Comparison of ENCODE assay signal across 31 mouse cellular contexts in the genomic region with DNA sequence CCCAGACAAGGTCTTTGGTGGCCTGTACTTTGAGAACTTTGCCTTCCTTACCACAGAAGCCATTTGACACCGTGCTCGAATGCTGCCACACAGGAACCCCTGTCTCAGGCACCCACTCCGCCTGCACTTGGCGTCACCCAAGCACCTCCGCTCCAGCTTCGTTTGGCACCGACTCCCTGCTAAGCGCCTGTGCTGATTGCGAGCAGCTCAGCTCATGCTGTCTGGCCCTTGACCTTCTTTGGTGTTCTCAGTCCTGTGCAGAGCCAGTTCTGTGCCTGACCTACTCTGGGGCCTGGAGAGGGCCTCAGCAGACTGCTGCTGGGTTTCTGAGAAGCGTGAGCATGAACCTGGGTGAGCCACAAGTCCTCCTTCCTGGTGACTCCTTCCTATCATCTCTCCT. TPM values are rescaled to one million over a fixed set of nuclear protein-coding genes. Genes with fewer than 3 reads are reported as not detected.
DNase-seq lines count a peak whose midpoint lies in the region; ATAC-seq and TF ChIP-seq lines count a peak whose summit lies in the region.
"Had no signal": no experiment of that assay in that cellular context is flagged by ENCODE, and none has a peak within 500 bp of the region (broad histone marks: within the 10 kb centered on the region; RNA-seq: fewer than 3 reads in every experiment).

No protein-coding gene starts in this region.

- 75% methylated on average over 10 of the region's 10 CpGs for WGBS in heart, embryonic 10.5 days
- 79% methylated on average over 10 of the region's 10 CpGs for WGBS in midbrain, embryonic 11.5 days
- 83% methylated on average over 10 of the region's 10 CpGs for WGBS in midbrain, embryonic 14.5 days
- 60% methylated on average over 10 of the region's 10 CpGs for WGBS in stomach, postnatal 0 days

- H3K4me3 ChIP-seq in heart, embryonic 10.5 days, result no peak overlapping the region
- no peak overlapping the region for H3K4me3 ChIP-seq in midbrain, embryonic 11.5 days (ENCODE audit: low read depth, low read length)
- no peak overlapping the region for H3K4me3 ChIP-seq in midbrain, embryonic 14.5 days (replicated peaks; ENCODE audit: low read depth, low read length)
- no peak overlapping the region for H3K4me3 ChIP-seq in stomach, postnatal 0 days (ENCODE audit: low read depth, low read length)
- H3K4me3 ChIP-seq: embryonic facial prominence, embryonic 13.5 days; erythroblast, embryonic 14.5 days; forebrain, embryonic 12.5 days; heart, embryonic 12.5 days had no signal

- peak; percentile 93 for DNase-seq in heart, adult 11 months
- no peak for DNase-seq in heart, embryonic 10.5 days (ENCODE audit: low spot score)
- peak; percentile 51 for DNase-seq in midbrain, embryonic 11.5 days (ENCODE audit: low spot score, missing footprints)
- no peak for DNase-seq in midbrain, embryonic 14.5 days
- DNase-seq in adrenal gland, postnatal 36 days, result peak; percentile 15 to 46
- peak; percentile 45 for DNase-seq in stomach, postnatal 0 days (ENCODE audit: low spot score)
- DNase-seq in heart, postnatal 10 days, result no peak
- DNase-seq: cerebellum, adult 18-20 months; cerebellum, postnatal 14 days; embryo, embryonic 11 days; heart, postnatal 14 days; kidney, postnatal 4 days; lung, embryonic 14.5 days; right cerebral cortex, postnatal 4 days; thymus, postnatal 25 days had no signal

- H3K27ac ChIP-seq in heart, embryonic 10.5 days, result no peak overlapping the region
- no peak overlapping the region for H3K27ac ChIP-seq in midbrain, embryonic 11.5 days (ENCODE audit: low read depth, low read length)
- H3K27ac ChIP-seq in midbrain, embryonic 14.5 days (replicated peaks; ENCODE audit: low read depth, low read length), result no peak overlapping the region
- peak overlapping the region; percentile 83 for H3K27ac ChIP-seq in stomach, postnatal 0 days (replicated peaks)
- H3K27ac ChIP-seq: embryonic facial prominence, embryonic 13.5 days; forebrain, embryonic 12.5 days; hindbrain, postnatal 0 days had no signal

- H3K4me2 ChIP-seq in midbrain, embryonic 11.5 days, result no peak overlapping the region
- no peak overlapping the region for H3K4me2 ChIP-seq in midbrain, embryonic 14.5 days (ENCODE audit: low read length)
- H3K4me2 ChIP-seq in stomach, postnatal 0 days (replicated peaks; ENCODE audit: low read depth), result no peak overlapping the region
- H3K4me2 ChIP-seq: embryonic facial prominence, embryonic 13.5 days; forebrain, embryonic 12.5 days; heart, embryonic 12.5 days; lung, embryonic 14.5 days had no signal

- intact Hi-C loops in heart, postnatal 10 days (cut with DNase I), result no loop called here

- no peak for TF ChIP-seq EP300 in stomach, postnatal 0 days (optimal IDR thresholded peaks at IDR 0.05)

- H3K27me3 ChIP-seq in heart, embryonic 10.5 days (ENCODE audit: insufficient read depth, poor library complexity, severe bottlenecking), result peaks cover 26% of the 10 kb centered on the region
- peaks cover 2% of the 10 kb centered on the region; the same call in 1 of the 2 replicates for H3K27me3 ChIP-seq in midbrain, embryonic 11.5 days (ENCODE audit: control insufficient read depth, insufficient read depth, low read length)
- no peaks in the 10 kb centered on the region for H3K27me3 ChIP-seq in midbrain, embryonic 14.5 days (ENCODE audit: control insufficient read depth, insufficient read depth, low read length)
- H3K27me3 ChIP-seq in stomach, postnatal 0 days (ENCODE audit: control insufficient read depth, insufficient read depth, low read length), result no peaks in the 10 kb centered on the region

- peaks cover 13% of the 10 kb centered on the region for H3K4me1 ChIP-seq in heart, embryonic 10.5 days
- H3K4me1 ChIP-seq in midbrain, embryonic 11.5 days (ENCODE audit: control insufficient read depth, insufficient read depth, low read length), result no peaks in the 10 kb centered on the region; the same call in 1 of the 2 replicates
- H3K4me1 ChIP-seq in midbrain, embryonic 14.5 days (ENCODE audit: control insufficient read depth, insufficient read depth, low read length), result no peaks in the 10 kb centered on the region
- H3K4me1 ChIP-seq in stomach, postnatal 0 days (replicated peaks; ENCODE audit: control insufficient read depth, insufficient read depth), result no peaks in the 10 kb centered on the region
- H3K4me1 ChIP-seq: embryonic facial prominence, embryonic 13.5 days; forebrain, embryonic 12.5 days; heart, embryonic 12.5 days had no signal

- TF ChIP-seq CTCF in stomach, postnatal 0 days (IDR thresholded peaks at IDR 0.05; ENCODE audit: low read depth), result no peak

- ATAC-seq in midbrain, embryonic 11.5 days (ENCODE audit: low FRiP score), result no peak
- no peak for ATAC-seq in midbrain, embryonic 14.5 days (ENCODE audit: low FRiP score, low TSS enrichment)
- ATAC-seq in stomach, postnatal 0 days (ENCODE audit: low FRiP score, low TSS enrichment), result no peak
- no peak for ATAC-seq in megakaryocyte progenitor cell, adult 5-6 weeks (replicated peaks; ENCODE audit: poor library complexity)
- ATAC-seq: hindbrain, postnatal 0 days; intestine, postnatal 0 days had no signal

- H3K9me3 ChIP-seq in heart, embryonic 10.5 days, result no peaks in the 10 kb centered on the region
- H3K9me3 ChIP-seq in midbrain, embryonic 11.5 days (ENCODE audit: control insufficient read depth, low read length), result no peaks in the 10 kb centered on the region
- no peaks in the 10 kb centered on the region for H3K9me3 ChIP-seq in midbrain, embryonic 14.5 days (ENCODE audit: control insufficient read depth, low read length)
- H3K9me3 ChIP-seq in stomach, postnatal 0 days (ENCODE audit: control insufficient read depth, low read length), result no peaks in the 10 kb centered on the region
- H3K9me3 ChIP-seq: embryonic facial prominence, embryonic 13.5 days; forebrain, embryonic 12.5 days; heart, embryonic 12.5 days had no signal

- no peaks in the 10 kb centered on the region for H3K36me3 ChIP-seq in heart, embryonic 10.5 days
- H3K36me3 ChIP-seq in midbrain, embryonic 11.5 days (ENCODE audit: control insufficient read depth, insufficient read depth, low read length), result no peaks in the 10 kb centered on the region
- H3K36me3 ChIP-seq in midbrain, embryonic 14.5 days (ENCODE audit: control insufficient read depth, insufficient read depth, low read length), result no peaks in the 10 kb centered on the region
- H3K36me3 ChIP-seq in stomach, postnatal 0 days (ENCODE audit: control insufficient read depth, insufficient read depth, low read length), result no peaks in the 10 kb centered on the region
- H3K36me3 ChIP-seq: embryonic facial prominence, embryonic 13.5 days; forebrain, embryonic 12.5 days; heart, embryonic 12.5 days had no signal

- H3K9ac ChIP-seq in midbrain, embryonic 11.5 days (ENCODE audit: low read length), result no peak overlapping the region
- H3K9ac ChIP-seq in midbrain, embryonic 14.5 days (replicated peaks; ENCODE audit: low read length), result no peak overlapping the region
- H3K9ac ChIP-seq in stomach, postnatal 0 days (ENCODE audit: low read length), result no peak overlapping the region
- H3K9ac ChIP-seq: embryonic facial prominence, embryonic 13.5 days; forebrain, embryonic 12.5 days; heart, embryonic 12.5 days; lung, embryonic 14.5 days had no signal

RNA-seq across cellular contexts. Expression of gene Slc25a1, which starts 8.8 kb away (rescaled TPM):
- polyA plus RNA-seq in heart, embryonic 10.5 days (2016; fragmentation: Nextera tagmentation; extraction: Ambion mirVana), result 46.6 and 73.7 TPM in 2 replicates
- 96.5 and 97.6 TPM in 2 replicates for polyA plus RNA-seq in midbrain, embryonic 11.5 days (2014; fragmentation: Nextera tagmentation; extraction: Ambion mirVana)
- polyA plus RNA-seq in midbrain, embryonic 14.5 days (2014; fragmentation: Nextera tagmentation; extraction: Ambion mirVana), result 145 and 157 TPM in 2 replicates
- 100 to 1,000 TPM; 365 to 608 TPM for total RNA-seq in adrenal gland, postnatal 36 days (2021)
- 219 and 245 TPM in 2 replicates for polyA plus RNA-seq in stomach, postnatal 0 days (2015; fragmentation: Nextera tagmentation; extraction: Ambion mirVana)
- 23.0 and 27.2 TPM in 2 replicates for total RNA-seq in megakaryocyte progenitor cell, adult 5-6 weeks (2015)
- total RNA-seq in megakaryocyte progenitor cell, adult 5-6 weeks (2017), result 35.4 and 50.6 TPM in 2 replicates
- 10 to 100 TPM; 12.7 to 13.5 TPM for total RNA-seq in heart, postnatal 10 days (2021)

RNA-seq across cellular contexts. Expression of gene Gsc2, which starts 21.9 kb away (rescaled TPM):
- 0.20 and 0.44 TPM in 2 replicates for polyA plus RNA-seq in heart, embryonic 10.5 days (2016; fragmentation: Nextera tagmentation; extraction: Ambion mirVana)
- 0.95 and 1.1 TPM in 2 replicates for polyA plus RNA-seq in midbrain, embryonic 11.5 days (2014; fragmentation: Nextera tagmentation; extraction: Ambion mirVana)
- 0.84 and 0.93 TPM in 2 replicates for polyA plus RNA-seq in midbrain, embryonic 14.5 days (2014; fragmentation: Nextera tagmentation; extraction: Ambion mirVana)
- total RNA-seq in adrenal gland, postnatal 36 days (2021), result not detected
- polyA plus RNA-seq in stomach, postnatal 0 days (2015; fragmentation: Nextera tagmentation; extraction: Ambion mirVana), result 0.21 and 0.23 TPM in 2 replicates
- total RNA-seq in megakaryocyte progenitor cell, adult 5-6 weeks (2015), result not detected in 2 replicates
- not detected in 2 replicates for total RNA-seq in megakaryocyte progenitor cell, adult 5-6 weeks (2017)
- total RNA-seq in heart, postnatal 10 days (2021), result not detected
- total RNA-seq: gastrocnemius, adult 8-10 months; granulocyte monocyte progenitor cell, adult 5-6 weeks; heart, postnatal 14 days; liver, adult 2 months; midbrain, postnatal 0 days had no signal
- polyA plus RNA-seq: embryonic facial prominence, embryonic 13.5 days; erythroblast, embryonic 14.5 days; heart, embryonic 12.5 days; hindbrain, embryonic 11.5 days; intestine, postnatal 0 days; kidney, embryonic 14.5 days; limb, embryonic 11.5 days; liver, adult 2 months; neural tube, embryonic 14.5 days; stomach, embryonic 14.5 days had no signal

RNA-seq across cellular contexts. Expression of gene Ess2, which starts 25.6 kb away (rescaled TPM):
- 39.7 and 39.9 TPM in 2 replicates for polyA plus RNA-seq in heart, embryonic 10.5 days (2016; fragmentation: Nextera tagmentation; extraction: Ambion mirVana)
- 39.4 and 41.4 TPM in 2 replicates for polyA plus RNA-seq in midbrain, embryonic 11.5 days (2014; fragmentation: Nextera tagmentation; extraction: Ambion mirVana)
- 44.1 and 44.6 TPM in 2 replicates for polyA plus RNA-seq in midbrain, embryonic 14.5 days (2014; fragmentation: Nextera tagmentation; extraction: Ambion mirVana)
- total RNA-seq in adrenal gland, postnatal 36 days (2021), result 10 to 100 TPM; 13.9 to 16.7 TPM
- polyA plus RNA-seq in stomach, postnatal 0 days (2015; fragmentation: Nextera tagmentation; extraction: Ambion mirVana), result 15.6 and 17.0 TPM in 2 replicates
- 8.4 and 12.0 TPM in 2 replicates for total RNA-seq in megakaryocyte progenitor cell, adult 5-6 weeks (2015)
- 22.5 and 23.8 TPM in 2 replicates for total RNA-seq in megakaryocyte progenitor cell, adult 5-6 weeks (2017)
- total RNA-seq in heart, postnatal 10 days (2021), result 10 to 100 TPM; 16.3 to 16.5 TPM

RNA-seq across cellular contexts. Expression of gene Tssk2, which starts 38.3 kb away (rescaled TPM):
- polyA plus RNA-seq in heart, embryonic 10.5 days (2016; fragmentation: Nextera tagmentation; extraction: Ambion mirVana), result not detected in 2 replicates
- 0.15 TPM in 1 of 2 replicates, not detected in the other for polyA plus RNA-seq in midbrain, embryonic 11.5 days (2014; fragmentation: Nextera tagmentation; extraction: Ambion mirVana)
- polyA plus RNA-seq in midbrain, embryonic 14.5 days (2014; fragmentation: Nextera tagmentation; extraction: Ambion mirVana), result not detected in 2 replicates
- not detected for total RNA-seq in adrenal gland, postnatal 36 days (2021)
- polyA plus RNA-seq in stomach, postnatal 0 days (2015; fragmentation: Nextera tagmentation; extraction: Ambion mirVana), result 0.07 TPM in 1 of 2 replicates, not detected in the other
- not detected in 2 replicates for total RNA-seq in megakaryocyte progenitor cell, adult 5-6 weeks (2015)
- total RNA-seq in megakaryocyte progenitor cell, adult 5-6 weeks (2017), result not detected in 2 replicates
- not detected for total RNA-seq in heart, postnatal 10 days (2021)
- total RNA-seq: gastrocnemius, adult 8-10 months; granulocyte monocyte progenitor cell, adult 5-6 weeks; heart, postnatal 14 days; hindbrain, postnatal 0 days; liver, adult 2 months; midbrain, postnatal 0 days had no signal
- polyA plus RNA-seq: erythroblast, embryonic 14.5 days; forebrain, embryonic 12.5 days; heart, embryonic 12.5 days; hindbrain, embryonic 11.5 days; hindbrain, postnatal 0 days; intestine, postnatal 0 days; kidney, embryonic 14.5 days; limb, embryonic 11.5 days; liver, adult 2 months; lung, embryonic 14.5 days; midbrain, postnatal 0 days; neural tube, embryonic 14.5 days; stomach, embryonic 14.5 days had no signal

RNA-seq across cellular contexts. Expression of gene Dgcr2, which starts 38.4 kb away (rescaled TPM):
- 63.7 and 69.6 TPM in 2 replicates for polyA plus RNA-seq in heart, embryonic 10.5 days (2016; fragmentation: Nextera tagmentation; extraction: Ambion mirVana)
- polyA plus RNA-seq in midbrain, embryonic 11.5 days (2014; fragmentation: Nextera tagmentation; extraction: Ambion mirVana), result 74.2 and 83.3 TPM in 2 replicates
- 104 and 108 TPM in 2 replicates for polyA plus RNA-seq in midbrain, embryonic 14.5 days (2014; fragmentation: Nextera tagmentation; extraction: Ambion mirVana)
- 10 to 100 TPM; 61.7 to 67.5 TPM for total RNA-seq in adrenal gland, postnatal 36 days (2021)
- polyA plus RNA-seq in stomach, postnatal 0 days (2015; fragmentation: Nextera tagmentation; extraction: Ambion mirVana), result 38.8 and 40.7 TPM in 2 replicates
- total RNA-seq in megakaryocyte progenitor cell, adult 5-6 weeks (2015), result 21.6 and 23.8 TPM in 2 replicates
- 40.4 and 50.0 TPM in 2 replicates for total RNA-seq in megakaryocyte progenitor cell, adult 5-6 weeks (2017)
- total RNA-seq in heart, postnatal 10 days (2021), result 10 to 100 TPM; 50.8 to 52.7 TPM

Comparison
In these comparisons a context has a peak if more than half of its experiments do, and no peak if none do; other contexts are left out.
1. DNase-seq: peak in heart, adult 11 months (single experiment), midbrain, embryonic 11.5 days (single experiment), adrenal gland, postnatal 36 days (2 of 2) and stomach, postnatal 0 days (single experiment); none in heart, embryonic 10.5 days (single experiment), midbrain, embryonic 14.5 days (single experiment) and heart, postnatal 10 days (0 of 2).